Mouse (Mus musculus): ENCODE measurements around the gene Sash1. TPM values are rescaled to one million over a fixed set of nuclear protein-coding genes. Genes with fewer than 3 reads are reported as not detected.

Gene Sash1
- polyA plus RNA-seq, 1 experiment from 2014 or later = 4.8 TPM

- DNase-seq = no peak
- Histone ChIP-seq H3K36me3 (ENCODE audit: control insufficient read depth, insufficient read depth, low read length) (no peaks in the 10 kb centered on the region), H3K4me1 (ENCODE audit: control insufficient read depth, insufficient read depth, low read length) (0 out of 2 replicates have a peak, but pooled peaks cover 7% of the 10 kb centered on the region), H3K27me3 (ENCODE audit: control insufficient read depth, insufficient read depth, low read length) (no peaks in the 10 kb centered on the region), H3K4me2 (ENCODE audit: low read length) (no peak overlapping the region), H3K27ac (replicated peaks; ENCODE audit: low read depth, low read length) (no peak overlapping the region), H3K9ac (replicated peaks; ENCODE audit: low read length) (no peak overlapping the region), H3K4me3 (replicated peaks; ENCODE audit: low read depth, low read length) (no peak overlapping the region), H3K9me3 (ENCODE audit: control insufficient read depth, low read length) (no peaks in the 10 kb centered on the region)
- 4% methylated on average over 4 of the region's 4 CpGs for WGBS
- no peak for ATAC-seq (ENCODE audit: low FRiP score, low TSS enrichment)
Measured at GRCm38 (mm10) chr10:8889341-8889740, 3.5 kb upstream of the Sash1 start.

- H3K4me2 ChIP-seq (ENCODE audit: low read length) = peak overlapping the region; percentile 92
- H3K9ac ChIP-seq (replicated peaks; ENCODE audit: low read length) = peak overlapping the region; percentile 58; the same call in 1 of the 2 replicates
- WGBS = under 1% methylated on average over 14 of the region's 14 CpGs
- ATAC-seq (ENCODE audit: low FRiP score, low TSS enrichment) = 0 out of 2 replicates have a peak, but pooled peaks have one; percentile 7
- peak overlapping the region; percentile 85 for H3K27ac ChIP-seq (replicated peaks; ENCODE audit: low read depth, low read length)
- DNase-seq = no peak
- no peaks in the 10 kb centered on the region for H3K27me3 ChIP-seq (ENCODE audit: control insufficient read depth, insufficient read depth, low read length)
- no peaks in the 10 kb centered on the region for H3K36me3 ChIP-seq (ENCODE audit: control insufficient read depth, insufficient read depth, low read length)
- H3K4me1 ChIP-seq (ENCODE audit: control insufficient read depth, insufficient read depth, low read length) = 0 out of 2 replicates have a peak, but pooled peaks cover 7% of the 10 kb centered on the region
- H3K4me3 ChIP-seq (replicated peaks; ENCODE audit: low read depth, low read length) = peak overlapping the region; percentile 62
- H3K9me3 ChIP-seq (ENCODE audit: control insufficient read depth, low read length) = no peaks in the 10 kb centered on the region
Measured at GRCm38 (mm10) chr10:8886528-8886854, 621 bp upstream of the Sash1 start.

- H3K27me3 ChIP-seq (ENCODE audit: control insufficient read depth, insufficient read depth, low read length) = no peaks in the 10 kb centered on the region
- WGBS = 2% methylated on average over 11 of the region's 11 CpGs
- peak overlapping the region; percentile 58; the same call in 1 of the 2 replicates for H3K9ac ChIP-seq (replicated peaks; ENCODE audit: low read length)
- peak overlapping the region; percentile 85 for H3K27ac ChIP-seq (replicated peaks; ENCODE audit: low read depth, low read length)
- H3K4me2 ChIP-seq (ENCODE audit: low read length) = peak overlapping the region; percentile 92
- DNase-seq = peak; percentile 24
- ATAC-seq (ENCODE audit: low FRiP score, low TSS enrichment) = no peak
- H3K4me1 ChIP-seq (ENCODE audit: control insufficient read depth, insufficient read depth, low read length) = 0 out of 2 replicates have a peak, but pooled peaks cover 7% of the 10 kb centered on the region
- no peaks in the 10 kb centered on the region for H3K36me3 ChIP-seq (ENCODE audit: control insufficient read depth, insufficient read depth, low read length)
- H3K9me3 ChIP-seq (ENCODE audit: control insufficient read depth, low read length) = no peaks in the 10 kb centered on the region
- H3K4me3 ChIP-seq (replicated peaks; ENCODE audit: low read depth, low read length) = peak overlapping the region; percentile 62
Measured at GRCm38 (mm10) chr10:8885201-8885600, 669 bp downstream of the Sash1 start.

GRCm38 (mm10) chr10:8884565-8884964, 1.3 kb downstream of the Sash1 start:
- Histone ChIP-seq H3K4me1 (ENCODE audit: control insufficient read depth, insufficient read depth, low read length) (0 out of 2 replicates have a peak, but pooled peaks cover 7% of the 10 kb centered on the region), H3K4me2 (ENCODE audit: low read length) (peak overlapping the region; percentile 92; the same call in 1 of the 2 replicates), H3K27me3 (ENCODE audit: control insufficient read depth, insufficient read depth, low read length) (no peaks in the 10 kb centered on the region), H3K36me3 (ENCODE audit: control insufficient read depth, insufficient read depth, low read length) (no peaks in the 10 kb centered on the region), H3K27ac (replicated peaks; ENCODE audit: low read depth, low read length) (no peak overlapping the region), H3K9ac (replicated peaks; ENCODE audit: low read length) (no peak overlapping the region), H3K4me3 (replicated peaks; ENCODE audit: low read depth, low read length) (no peak overlapping the region), H3K9me3 (ENCODE audit: control insufficient read depth, low read length) (no peaks in the 10 kb centered on the region)
- DNase-seq (no peak), ATAC-seq (ENCODE audit: low FRiP score, low TSS enrichment) (no peak)
- 29% methylated on average over 5 of the region's 5 CpGs for WGBS

- Histone ChIP-seq H3K9ac (replicated peaks; ENCODE audit: low read length) (no peak overlapping the region), H3K4me2 (ENCODE audit: low read length) (peak overlapping the region; percentile 92; the same call in 1 of the 2 replicates), H3K36me3 (ENCODE audit: control insufficient read depth, insufficient read depth, low read length) (no peaks in the 10 kb centered on the region), H3K27ac (replicated peaks; ENCODE audit: low read depth, low read length) (no peak overlapping the region), H3K9me3 (ENCODE audit: control insufficient read depth, low read length) (no peaks in the 10 kb centered on the region), H3K4me3 (replicated peaks; ENCODE audit: low read depth, low read length) (no peak overlapping the region), H3K4me1 (ENCODE audit: control insufficient read depth, insufficient read depth, low read length) (0 out of 2 replicates have a peak, but pooled peaks cover 7% of the 10 kb centered on the region), H3K27me3 (ENCODE audit: control insufficient read depth, insufficient read depth, low read length) (no peaks in the 10 kb centered on the region)
- DNase-seq (no peak), ATAC-seq (ENCODE audit: low FRiP score, low TSS enrichment) (no peak)
- WGBS = 14% methylated on average over 4 of the region's 4 CpGs
Measured at GRCm38 (mm10) chr10:8883686-8884085, 2.2 kb downstream of the Sash1 start.

- Histone ChIP-seq H3K36me3 (ENCODE audit: control insufficient read depth, insufficient read depth, low read length) (no peaks in the 10 kb centered on the region), H3K27me3 (ENCODE audit: control insufficient read depth, insufficient read depth, low read length) (no peaks in the 10 kb centered on the region), H3K4me1 (ENCODE audit: control insufficient read depth, insufficient read depth, low read length) (0 out of 2 replicates have a peak, but pooled peaks cover 7% of the 10 kb centered on the region), H3K27ac (replicated peaks; ENCODE audit: low read depth, low read length) (no peak overlapping the region), H3K4me2 (ENCODE audit: low read length) (no peak overlapping the region), H3K4me3 (replicated peaks; ENCODE audit: low read depth, low read length) (no peak overlapping the region), H3K9ac (replicated peaks; ENCODE audit: low read length) (no peak overlapping the region), H3K9me3 (ENCODE audit: control insufficient read depth, low read length) (no peaks in the 10 kb centered on the region)
- 13% methylated on average over 2 of the region's 2 CpGs for WGBS
- ATAC-seq (ENCODE audit: low FRiP score, low TSS enrichment) = no peak
- no peak for DNase-seq
Measured at GRCm38 (mm10) chr10:8881736-8882135, 4.1 kb downstream of the Sash1 start.

- H3K27me3 ChIP-seq (ENCODE audit: control insufficient read depth, insufficient read depth, low read length) = no peaks in the 10 kb centered on the region
- ATAC-seq (ENCODE audit: low FRiP score, low TSS enrichment) = no peak
- no peak overlapping the region for H3K9ac ChIP-seq (replicated peaks; ENCODE audit: low read length)
- H3K4me2 ChIP-seq (ENCODE audit: low read length) = no peak overlapping the region
- H3K27ac ChIP-seq (replicated peaks; ENCODE audit: low read depth, low read length) = no peak overlapping the region
- 0 out of 2 replicates have a peak, but pooled peaks cover 7% of the 10 kb centered on the region for H3K4me1 ChIP-seq (ENCODE audit: control insufficient read depth, insufficient read depth, low read length)
- 54% methylated on average over 15 of the region's 15 CpGs for WGBS
- H3K4me3 ChIP-seq (replicated peaks; ENCODE audit: low read depth, low read length) = no peak overlapping the region
- DNase-seq = no peak
- no peaks in the 10 kb centered on the region for H3K9me3 ChIP-seq (ENCODE audit: control insufficient read depth, low read length)
- H3K36me3 ChIP-seq (ENCODE audit: control insufficient read depth, insufficient read depth, low read length) = no peaks in the 10 kb centered on the region
Measured at GRCm38 (mm10) chr10:8880950-8881675, 4.8 kb downstream of the Sash1 start.

- H3K4me2 ChIP-seq (ENCODE audit: low read length) = no peak overlapping the region
- 52% methylated on average over 9 of the region's 9 CpGs for WGBS
Measured at GRCm38 (mm10) chr10:8878824-8879223, 7.0 kb downstream of the Sash1 start.

GRCm38 (mm10) chr10:8878381-8878780, 7.5 kb downstream of the Sash1 start:
- H3K4me2 ChIP-seq (ENCODE audit: low read length) = no peak overlapping the region
- ATAC-seq (ENCODE audit: low FRiP score, low TSS enrichment) (no peak), DNase-seq (no peak)
- WGBS = 89% methylated on average over 13 of the region's 13 CpGs
- H3K4me3 ChIP-seq (replicated peaks; ENCODE audit: low read depth, low read length) = no peak overlapping the region
- no peak overlapping the region for H3K27ac ChIP-seq (replicated peaks; ENCODE audit: low read depth, low read length)
- no peaks in the 10 kb centered on the region for H3K36me3 ChIP-seq (ENCODE audit: control insufficient read depth, insufficient read depth, low read length)
- no peaks in the 10 kb centered on the region for H3K4me1 ChIP-seq (ENCODE audit: control insufficient read depth, insufficient read depth, low read length)
- H3K9ac ChIP-seq (replicated peaks; ENCODE audit: low read length) = no peak overlapping the region
- H3K9me3 ChIP-seq (ENCODE audit: control insufficient read depth, low read length) = no peaks in the 10 kb centered on the region
- no peaks in the 10 kb centered on the region for H3K27me3 ChIP-seq (ENCODE audit: control insufficient read depth, insufficient read depth, low read length)

More at GRCm38 (mm10) chr10:8878824-8879223, 7.0 kb downstream of the Sash1 start:
- Histone ChIP-seq H3K36me3 (ENCODE audit: control insufficient read depth, insufficient read depth, low read length) (no peaks in the 10 kb centered on the region), H3K27me3 (ENCODE audit: control insufficient read depth, insufficient read depth, low read length) (no peaks in the 10 kb centered on the region), H3K27ac (replicated peaks; ENCODE audit: low read depth, low read length) (no peak overlapping the region), H3K4me1 (ENCODE audit: control insufficient read depth, insufficient read depth, low read length) (no peaks in the 10 kb centered on the region), H3K9ac (replicated peaks; ENCODE audit: low read length) (no peak overlapping the region), H3K4me3 (replicated peaks; ENCODE audit: low read depth, low read length) (no peak overlapping the region), H3K9me3 (ENCODE audit: control insufficient read depth, low read length) (no peaks in the 10 kb centered on the region)
- no peak for ATAC-seq (ENCODE audit: low FRiP score, low TSS enrichment)
- DNase-seq = no peak
